Mouse (Mus musculus) intestine, postnatal 0 days (tissue): Measurements from ENCODE around the gene Gm10840. TPM values are rescaled to one million over a fixed set of nuclear protein-coding genes. Genes with fewer than 3 reads are reported as not detected.

Source experiments
- ATAC-seq: fragments of 200-750 bp; cut with Nextera tagmentation; 2 replicates; pipeline ENCODE4 v1.8.0; 2017; ENCODE audit warnings: mild to moderate bottlenecking, moderate TSS enrichment, moderate library complexity
- H3K27ac ChIP-seq: fragments of 300-500 bp; sonication (generic); 2 replicates; pipeline ENCODE4 v1.5.1; 2014; ENCODE audit warnings: mild to moderate bottlenecking, low read depth, low read length, moderate library complexity
- H3K27me3 ChIP-seq: fragments of 300-500 bp; sonication (generic); replicated peaks from 2 replicates; pipeline ENCODE4 v1.6.1; 2014; ENCODE audit warnings: low read length, mixed read lengths; ENCODE audit not compliant: control insufficient read depth, insufficient read depth
- H3K36me3 ChIP-seq: fragments of 300-500 bp; sonication (generic); 2 replicates; pipeline ENCODE4 v1.6.1; 2014; ENCODE audit warnings: mild to moderate bottlenecking, moderate library complexity; ENCODE audit not compliant: control insufficient read depth, insufficient read depth
- H3K4me1 ChIP-seq: fragments of 300-500 bp; sonication (generic); replicated peaks from 2 replicates; pipeline ENCODE4 v1.6.1; 2014; ENCODE audit warnings: antibody characterized with exemption, low read length, mixed read lengths; ENCODE audit not compliant: control insufficient read depth, insufficient read depth
- H3K4me2 ChIP-seq: fragments of 300-500 bp; sonication (generic); replicated peaks from 2 replicates; pipeline ENCODE4 v1.6.1; 2014; ENCODE audit warnings: low read depth, mild to moderate bottlenecking, moderate library complexity
- H3K4me3 ChIP-seq: fragments of 300-500 bp; sonication (generic); 2 replicates; pipeline ENCODE4 v1.5.1; 2014; ENCODE audit warnings: low read depth, low read length
- H3K9ac ChIP-seq: fragments of 300-500 bp; sonication (generic); 2 replicates; pipeline ENCODE4 v1.6.1; 2014; ENCODE audit warnings: mild to moderate bottlenecking, low read depth, low read length
- H3K9me3 ChIP-seq: fragments of 300-500 bp; sonication (generic); 2 replicates; pipeline ENCODE4 v1.6.1; 2016; ENCODE audit warnings: mixed run types; ENCODE audit not compliant: control insufficient read depth
- CTCF ChIP-seq: sonication (generic); IDR thresholded peaks from 2 replicates; pipeline ENCODE4 v1.5.1; 2016; ENCODE audit warnings: low read depth, mild to moderate bottlenecking, control low read depth, antibody characterized with exemption, moderate library complexity
- WGBS: fragments of 180-500 bp; shearing (Covaris S2); extraction: QIAGEN DNeasy Blood & Tissue Kit; methylation state at CpG from one replicate; pipeline ENCODE4 v1.1.7; 2014; 5-methylcytosine and 5-hydroxymethylcytosine counted together
- polyA plus RNA-seq: library from polyadenylated mRNA; unstranded; fragments of >200 nt; fragmentation: Nextera tagmentation; extraction: Ambion mirVana; gene quantifications from 2 replicates; pipeline ENCODE4 v1.2.1, GENCODE M21; 2015

Gene Gm10840
- polyA plus RNA-seq, 1 experiment from 2014 or later = not detected

DNA sequence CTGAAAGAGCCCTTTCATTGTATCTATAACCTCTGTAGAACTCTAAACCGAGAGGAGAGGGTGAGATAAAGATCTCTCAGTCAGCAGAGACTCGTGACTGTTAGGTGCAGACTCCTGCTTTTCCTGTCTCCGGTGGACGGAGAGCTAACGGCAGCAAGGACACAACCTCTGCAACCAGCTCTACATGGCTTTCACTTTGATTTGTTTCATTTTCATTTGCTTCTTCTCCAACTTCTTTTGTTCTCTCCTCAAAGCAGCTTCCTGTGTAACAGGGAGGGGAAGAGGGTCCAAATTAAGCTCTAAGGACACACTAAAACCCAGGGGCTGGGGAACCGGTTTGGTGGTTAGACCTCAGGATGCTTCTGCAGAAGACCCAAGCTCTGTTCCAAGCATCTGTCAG, 40.1 kb downstream of the Gm10840 start:
- WGBS = 59% methylated on average over 6 of the region's 6 CpGs
- Histone ChIP-seq H3K27ac (no peak overlapping the region), H3K9me3 (no peaks in the 10 kb centered on the region)

DNA sequence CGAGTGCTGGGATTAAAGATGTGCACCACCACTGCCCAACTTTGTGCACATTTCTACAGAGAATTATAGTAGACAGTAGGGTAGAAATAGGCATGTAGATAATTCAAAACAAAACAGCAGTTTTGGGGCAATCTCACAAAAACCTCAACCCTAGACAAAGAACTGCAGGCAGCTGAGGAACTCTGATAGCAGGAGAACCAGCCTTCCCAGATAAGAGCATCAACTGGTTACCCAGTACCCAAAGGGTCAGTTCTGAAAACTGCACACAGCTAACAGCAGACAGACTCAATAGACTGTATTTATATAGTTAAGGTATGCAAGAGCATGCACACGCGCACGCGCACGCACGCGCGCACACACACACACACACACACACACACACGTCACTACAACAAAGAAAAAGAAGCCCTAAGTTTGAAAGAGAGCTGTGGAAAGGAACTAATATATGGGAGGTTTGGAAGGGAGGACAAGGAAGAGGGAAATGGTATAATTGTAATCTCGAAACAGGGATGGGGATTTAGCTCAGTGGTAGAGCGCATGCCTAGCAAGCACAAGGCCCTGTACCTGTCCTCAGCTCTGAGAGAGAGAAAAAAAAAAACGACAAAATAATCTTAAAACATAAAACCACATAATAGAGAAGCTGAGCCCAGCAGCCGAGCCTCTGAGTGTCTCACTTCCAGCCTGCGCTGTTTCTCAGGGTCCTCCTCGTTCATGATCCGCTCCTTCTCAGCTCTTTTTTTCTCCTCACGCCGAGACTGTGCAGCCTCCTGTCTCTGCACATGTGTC, 40.9 kb downstream of the Gm10840 start:
- H3K4me1 ChIP-seq = no peaks in the 10 kb centered on the region
- 91% methylated on average over 19 of the region's 19 CpGs for WGBS
- no peak for ATAC-seq
- H3K4me3 ChIP-seq = no peak overlapping the region
- no peak overlapping the region for H3K27ac ChIP-seq
- no peaks in the 10 kb centered on the region for H3K27me3 ChIP-seq
- no peak overlapping the region for H3K9ac ChIP-seq
- no peak overlapping the region for H3K4me2 ChIP-seq
- H3K9me3 ChIP-seq = no peaks in the 10 kb centered on the region
- no peak for TF ChIP-seq CTCF
- peaks cover 59% of the 10 kb centered on the region for H3K36me3 ChIP-seq

More for the DNA sequence above, 40.1 kb downstream of the Gm10840 start:
- Histone ChIP-seq H3K27me3 (no peaks in the 10 kb centered on the region), H3K4me1 (no peaks in the 10 kb centered on the region), H3K36me3 (peaks cover 52% of the 10 kb centered on the region), H3K9ac (no peak overlapping the region), H3K4me2 (no peak overlapping the region), H3K4me3 (no peak overlapping the region)
- no peak for TF ChIP-seq CTCF
- no peak for ATAC-seq

DNA sequence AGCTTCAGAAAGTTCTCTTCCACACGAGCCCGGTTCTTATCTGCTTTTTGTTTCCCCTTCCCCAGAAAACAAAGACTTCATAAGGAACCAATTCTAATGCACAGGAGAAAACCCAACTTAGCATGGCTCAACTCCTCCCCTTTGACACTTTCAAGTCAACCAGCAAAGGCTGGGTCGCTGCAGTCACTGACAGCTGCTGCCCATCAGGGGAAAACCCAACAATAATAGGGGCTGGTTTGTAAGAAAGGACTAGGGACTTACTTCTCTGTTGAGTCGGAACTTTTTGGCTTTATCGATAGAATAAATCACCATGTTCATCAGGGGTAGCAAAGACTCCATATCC, 41.4 kb downstream of the Gm10840 start, which contains the start of gene Strada:
Gene Strada, minus strand, starts transcription at position 46 of the 343 bp plus-strand sequence.
- TF ChIP-seq CTCF = no peak
- H3K4me2 ChIP-seq = no peak within 1 kb of the TSS
- no peaks in the 10 kb centered on the region for H3K27me3 ChIP-seq
- WGBS = 79% methylated on average over 5 of the region's 5 CpGs
- no peaks in the 10 kb centered on the region for H3K9me3 ChIP-seq
- H3K36me3 ChIP-seq = peaks cover 65% of the 10 kb centered on the region
- ATAC-seq = no peak
- H3K4me1 ChIP-seq = no peaks in the 10 kb centered on the region
- no peak within 1 kb of the TSS for H3K9ac ChIP-seq
- H3K4me3 ChIP-seq = no peak within 1 kb of the TSS
- no peak within 1 kb of the TSS for H3K27ac ChIP-seq

Other genes starting within 250 kb of the Gm10840 start
- 48.3 and 50.3 TPM in 2 replicates for gene Cyb561, start 207.5 kb upstream of the Gm10840 start, polyA plus RNA-seq
- 222 and 231 TPM in 2 replicates for gene Ace, start 192.9 kb upstream of the Gm10840 start, polyA plus RNA-seq
- gene Ace3, start 166.2 kb upstream of the Gm10840 start, polyA plus RNA-seq = not detected in 2 replicates
- 0.94 and 1.6 TPM in 2 replicates for gene Kcnh6, start 152.7 kb upstream of the Gm10840 start, polyA plus RNA-seq
- gene Dcaf7, start 124.0 kb upstream of the Gm10840 start, polyA plus RNA-seq = 30.8 and 31.3 TPM in 2 replicates
- gene Taco1, start 94.8 kb upstream of the Gm10840 start, polyA plus RNA-seq = 9.0 and 9.2 TPM in 2 replicates
- 6.2 and 6.6 TPM in 2 replicates for gene Map3k3, start 76.2 kb upstream of the Gm10840 start, polyA plus RNA-seq
- 32.6 and 34.6 TPM in 2 replicates for gene Limd2, start within 50 bp of the Gm10840 start, polyA plus RNA-seq
- 5.7 and 6.4 TPM in 2 replicates for gene Strada, start 41.3 kb downstream of the Gm10840 start, polyA plus RNA-seq
- gene Ccdc47, start 55.5 kb downstream of the Gm10840 start, polyA plus RNA-seq = 41.9 and 45.4 TPM in 2 replicates
- gene Ddx42, start 56.1 kb downstream of the Gm10840 start, polyA plus RNA-seq = 28.1 and 30.0 TPM in 2 replicates
- 16.6 and 18.3 TPM in 2 replicates for gene Ftsj3, start 95.2 kb downstream of the Gm10840 start, polyA plus RNA-seq
- 160 and 168 TPM in 2 replicates for gene Psmc5, start 95.3 kb downstream of the Gm10840 start, polyA plus RNA-seq
- 25.3 and 26.3 TPM in 2 replicates for gene Smarcd2, start 112.1 kb downstream of the Gm10840 start, polyA plus RNA-seq
- gene Tcam1, start 115.8 kb downstream of the Gm10840 start, polyA plus RNA-seq = 0.09 TPM in 1 of 2 replicates, not detected in the other
- gene Gh, start 141.0 kb downstream of the Gm10840 start, polyA plus RNA-seq = not detected in 2 replicates
- 1.3 and 1.5 TPM in 2 replicates for gene Cd79b, start 153.9 kb downstream of the Gm10840 start, polyA plus RNA-seq
- gene Scn4a, start 192.4 kb downstream of the Gm10840 start, polyA plus RNA-seq = 0.01 TPM in 1 of 2 replicates, not detected in the other
- gene Prr29, start 204.6 kb downstream of the Gm10840 start, polyA plus RNA-seq = 0.52 and 0.97 TPM in 2 replicates
- 14.2 and 15.4 TPM in 2 replicates for gene Icam2, start 227.2 kb downstream of the Gm10840 start, polyA plus RNA-seq